12 mouse cellular contexts compared by ENCODE assay signal in the genomic region with DNA sequence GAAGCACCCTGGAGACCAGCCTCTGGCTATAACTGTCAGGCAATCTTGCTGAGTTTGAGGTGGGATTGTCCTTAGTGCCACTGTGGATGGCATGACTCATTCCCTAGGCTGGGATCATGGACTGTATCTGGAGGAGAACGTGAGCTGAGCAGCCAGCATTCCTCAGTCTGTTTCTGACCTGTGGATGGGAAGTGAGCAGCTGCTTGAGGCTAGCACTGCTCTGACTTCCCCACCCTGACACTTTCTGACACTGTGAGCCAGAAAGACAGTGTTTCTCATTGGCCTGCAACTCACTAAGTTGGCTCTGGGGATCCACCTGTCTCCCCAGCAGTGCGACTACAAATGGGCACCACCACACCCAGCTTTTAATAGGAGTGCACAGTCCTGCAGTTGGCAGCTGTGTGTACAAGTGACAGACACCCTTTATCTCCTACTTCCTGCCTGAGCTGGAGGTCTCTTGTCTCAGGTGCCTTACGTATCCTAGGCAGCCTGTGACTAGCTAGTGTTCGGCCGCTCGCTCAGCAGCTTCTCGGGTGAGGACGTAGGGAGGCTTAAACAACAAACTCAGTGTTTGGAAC. TPM values are rescaled to one million over a fixed set of nuclear protein-coding genes. Genes with fewer than 3 reads are reported as not detected.
DNase-seq lines count a peak whose midpoint lies in the region; ATAC-seq and TF ChIP-seq lines count a peak whose summit lies in the region.
"Had no signal": no experiment of that assay in that cellular context is flagged by ENCODE, and none has a peak within 500 bp of the region (broad histone marks: within the 10 kb centered on the region; RNA-seq: fewer than 3 reads in every experiment).

No protein-coding gene starts in this region.

- H3K4me3 ChIP-seq in gastrocnemius, adult 2 months: no peak overlapping the region
- no peak overlapping the region for H3K4me3 ChIP-seq in limb, embryonic 14.5 days (replicated peaks; ENCODE audit: low read length)
- H3K4me3 ChIP-seq: left cerebral cortex, adult 2 months; midbrain, embryonic 12.5 days had no signal

- peaks cover 12% of the 10 kb centered on the region for H3K4me1 ChIP-seq in limb, embryonic 14.5 days (ENCODE audit: control insufficient read depth, insufficient read depth, low read length)

- no peak for TF ChIP-seq CTCF in gastrocnemius, adult 2 months (IDR thresholded peaks at IDR 0.05)

- H3K27ac ChIP-seq in gastrocnemius, adult 2 months: peak overlapping the region; percentile 31
- no peak overlapping the region for H3K27ac ChIP-seq in limb, embryonic 14.5 days (replicated peaks; ENCODE audit: low read depth, low read length)
- H3K27ac ChIP-seq: left cerebral cortex, adult 2 months; midbrain, embryonic 12.5 days had no signal

- no peak overlapping the region for H3K9ac ChIP-seq in limb, embryonic 14.5 days (ENCODE audit: low read depth, low read length, severe bottlenecking)
- H3K9ac ChIP-seq: midbrain, embryonic 12.5 days had no signal

- TF ChIP-seq POLR2A in limb, embryonic 14.5 days (IDR thresholded peaks at IDR 0.05; ENCODE audit: borderline replicate concordance, extremely low read depth, insufficient read depth, insufficient read length): no peak

- no peak for DNase-seq in gastrocnemius, adult 2 months
- no peak for DNase-seq in gastrocnemius, postnatal 25 days
- DNase-seq in retina, postnatal 1 day: peak; percentile 38
- no peak for DNase-seq in retina, embryonic 14.5 days (ENCODE audit: low spot score)
- no peak for DNase-seq in limb, embryonic 14.5 days (ENCODE audit: low spot score)
- DNase-seq in adrenal gland, adult 8-10 months: no peak
- no peak for DNase-seq in spleen, postnatal 10 days (ENCODE audit: low spot score in 2 of 2)
- DNase-seq in right cerebral cortex, postnatal 10 days (ENCODE audit: low spot score in 2 of 2): no peak
- DNase-seq: kidney, postnatal 10 days had no signal

- WGBS in limb, embryonic 14.5 days: 39% methylated on average over 8 of the region's 8 CpGs

- no peak overlapping the region for H3K4me2 ChIP-seq in limb, embryonic 14.5 days (replicated peaks; ENCODE audit: low read depth, low read length, severe bottlenecking)
- H3K4me2 ChIP-seq: midbrain, embryonic 12.5 days had no signal

- no peaks in the 10 kb centered on the region for H3K27me3 ChIP-seq in limb, embryonic 14.5 days (ENCODE audit: control insufficient read depth, insufficient read depth, low read length)

- intact Hi-C loops in gastrocnemius, adult 2 months (cut with DNase I): no loop called here

- ATAC-seq in limb, embryonic 14.5 days (ENCODE audit: low FRiP score, low read depth): peak; percentile 45

- H3K9me3 ChIP-seq in limb, embryonic 14.5 days (ENCODE audit: control insufficient read depth, low read length): no peaks in the 10 kb centered on the region
- H3K9me3 ChIP-seq: midbrain, embryonic 12.5 days had no signal

- H3K36me3 ChIP-seq in limb, embryonic 14.5 days (ENCODE audit: control insufficient read depth, insufficient read depth, low read length): 0 out of 2 replicates have a peak, but pooled peaks cover 4% of the 10 kb centered on the region
- H3K36me3 ChIP-seq: midbrain, embryonic 12.5 days had no signal

RNA-seq across cellular contexts. Expression of gene Agap1, which starts 55.2 kb away (rescaled TPM):
- 10 to 100 TPM; 22.8 to 24.2 TPM for total RNA-seq in gastrocnemius, adult 2 months (2021)
- 10 to 100 TPM; 15.1 to 21.8 TPM for total RNA-seq in gastrocnemius, postnatal 25 days (2021)
- polyA plus RNA-seq in limb, embryonic 14.5 days (2012; rRNA removed): 16.2 and 16.5 TPM in 2 replicates
- 19.5 and 21.4 TPM in 2 replicates for polyA plus RNA-seq in limb, embryonic 14.5 days (2014; fragmentation: Nextera tagmentation; extraction: Ambion mirVana)
- 100 to 1,000 TPM in 1 of 4 experiments, 10 to 100 TPM in 3; 51.4 to 101 (median 75.3) TPM for total RNA-seq in adrenal gland, adult 8-10 months (2022)
- total RNA-seq: MEL had no signal
